Mouse (Mus musculus): ENCODE measurements around the gene 4930583I09Rik. TPM values are rescaled to one million over a fixed set of nuclear protein-coding genes. Genes with fewer than 3 reads are reported as not detected.

4930583I09Rik gene
- polyA plus RNA-seq, 1 experiment from 2014 or later, result not detected

- H3K9me3 ChIP-seq (replicated peaks), result no peaks in the 10 kb centered on the region
- no peaks in the 10 kb centered on the region for H3K27me3 ChIP-seq (replicated peaks)
- no peak overlapping the region for H3K4me3 ChIP-seq
- no peak overlapping the region for H3K9ac ChIP-seq
- no peak overlapping the region for H3K27ac ChIP-seq
- H3K4me1 ChIP-seq, result no peaks in the 10 kb centered on the region
- 55% methylated on average over 3 of the region's 3 CpGs for WGBS (ENCODE audit: insufficient replicate concordance)
- H3K4me2 ChIP-seq, result no peak overlapping the region
- H3K36me3 ChIP-seq, result no peaks in the 10 kb centered on the region
- ATAC-seq, result no peak
Observed at GRCm38 (mm10) chr17:64789175-64789574, 46.7 kb downstream of the 4930583I09Rik start.

- H3K9ac ChIP-seq, result no peak overlapping the region
Observed at GRCm38 (mm10) chr17:64788301-64788700, 47.6 kb downstream of the 4930583I09Rik start.

GRCm38 (mm10) chr17:64785961-64786360 lies 49.9 kb downstream of the 4930583I09Rik start:
- Histone ChIP-seq H3K27me3 (replicated peaks) (no peaks in the 10 kb centered on the region), H3K27ac (no peak overlapping the region), H3K9me3 (replicated peaks) (no peaks in the 10 kb centered on the region), H3K4me3 (no peak overlapping the region), H3K4me2 (no peak overlapping the region), H3K36me3 (no peaks in the 10 kb centered on the region), H3K9ac (no peak overlapping the region), H3K4me1 (no peaks in the 10 kb centered on the region)
- WGBS (ENCODE audit: insufficient replicate concordance), result 39% methylated on average over 1 of the region's 1 CpGs
- ATAC-seq, result no peak

More at GRCm38 (mm10) chr17:64788301-64788700, 47.6 kb downstream of the 4930583I09Rik start:
- ATAC-seq, result no peak
- WGBS (ENCODE audit: insufficient replicate concordance), result 81% methylated on average over 13 of the region's 13 CpGs
- no peak overlapping the region for H3K4me2 ChIP-seq
- no peak overlapping the region for H3K27ac ChIP-seq
- H3K4me3 ChIP-seq, result no peak overlapping the region
- no peaks in the 10 kb centered on the region for H3K9me3 ChIP-seq (replicated peaks)
- H3K27me3 ChIP-seq (replicated peaks), result no peaks in the 10 kb centered on the region
- H3K36me3 ChIP-seq, result no peaks in the 10 kb centered on the region
- no peaks in the 10 kb centered on the region for H3K4me1 ChIP-seq

Other genes with a start within 250 kb of the 4930583I09Rik start
- 5.9 and 7.3 TPM in 2 replicates for gene Man2a1, start 235.3 kb downstream of the 4930583I09Rik start, polyA plus RNA-seq (2016; fragmentation: Nextera tagmentation; extraction: Ambion mirVana)

Measured in liver, embryonic 12.5 days (tissue).